Mouse (Mus musculus): ENCODE data around the gene B3gnt2. TPM values are rescaled to one million over a fixed set of nuclear protein-coding genes. Genes with fewer than 3 reads are reported as not detected.

Gene B3gnt2
- polyA plus RNA-seq, 1 experiment from 2014 or later, result 3.4 TPM

DNA sequence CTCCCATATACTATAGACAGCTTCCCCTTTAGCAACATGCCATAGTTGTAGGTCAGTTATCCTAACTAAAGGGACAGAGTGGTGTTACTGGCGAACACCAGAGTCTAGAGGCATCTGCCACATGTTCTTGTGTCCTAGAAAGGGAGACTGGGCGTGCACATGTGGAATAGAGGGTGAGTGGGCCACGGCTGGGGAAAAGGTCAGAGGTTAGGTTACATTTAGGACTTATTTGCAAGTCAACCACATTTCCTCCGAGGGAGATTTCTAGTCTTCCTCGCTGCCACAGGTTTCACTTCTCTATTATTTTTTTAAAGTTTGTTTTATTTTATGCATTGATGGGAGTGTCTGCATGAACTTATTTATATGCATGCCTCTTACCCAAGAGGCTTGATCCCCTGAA is 42.4 kb downstream of the B3gnt2 start:
- Histone ChIP-seq H3K4me2 (replicated peaks) (no peak overlapping the region), H3K4me3 (no peak overlapping the region), H3K36me3 (no peaks in the 10 kb centered on the region), H3K4me1 (no peaks in the 10 kb centered on the region), H3K27me3 (no peaks in the 10 kb centered on the region), H3K9me3 (replicated peaks) (no peaks in the 10 kb centered on the region), H3K27ac (no peak overlapping the region), H3K9ac (no peak overlapping the region)
- ATAC-seq (ENCODE audit: low FRiP score), result no peak
- 70% methylated on average over 5 of the region's 5 CpGs for WGBS

DNA sequence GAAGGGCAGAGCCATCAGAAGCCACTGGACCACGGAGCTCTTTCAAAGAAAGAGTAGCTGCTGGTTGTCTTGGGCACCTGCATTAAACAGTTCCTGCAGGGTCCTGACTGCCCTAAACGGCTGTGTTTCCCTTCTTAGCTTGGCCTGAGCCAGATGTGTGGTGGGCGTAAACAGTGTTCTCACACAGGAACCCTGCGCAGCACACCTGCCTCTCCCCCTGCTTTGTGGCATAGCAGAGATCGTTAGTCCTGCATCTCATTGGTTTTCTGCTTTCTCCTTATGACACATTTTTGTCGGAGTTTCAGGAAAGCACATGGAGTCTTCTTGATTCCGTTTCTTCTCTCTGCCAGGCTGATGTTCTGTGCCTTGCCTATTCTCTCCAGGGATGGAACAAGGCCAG is 44.9 kb downstream of the B3gnt2 start:
- Histone ChIP-seq H3K27ac (no peak overlapping the region), H3K36me3 (no peaks in the 10 kb centered on the region), H3K4me3 (no peak overlapping the region), H3K27me3 (no peaks in the 10 kb centered on the region), H3K4me2 (replicated peaks) (no peak overlapping the region), H3K9ac (no peak overlapping the region), H3K9me3 (replicated peaks) (no peaks in the 10 kb centered on the region), H3K4me1 (no peaks in the 10 kb centered on the region)
- WGBS, result 87% methylated on average over 7 of the region's 7 CpGs
- ATAC-seq (ENCODE audit: low FRiP score), result no peak

DNA sequence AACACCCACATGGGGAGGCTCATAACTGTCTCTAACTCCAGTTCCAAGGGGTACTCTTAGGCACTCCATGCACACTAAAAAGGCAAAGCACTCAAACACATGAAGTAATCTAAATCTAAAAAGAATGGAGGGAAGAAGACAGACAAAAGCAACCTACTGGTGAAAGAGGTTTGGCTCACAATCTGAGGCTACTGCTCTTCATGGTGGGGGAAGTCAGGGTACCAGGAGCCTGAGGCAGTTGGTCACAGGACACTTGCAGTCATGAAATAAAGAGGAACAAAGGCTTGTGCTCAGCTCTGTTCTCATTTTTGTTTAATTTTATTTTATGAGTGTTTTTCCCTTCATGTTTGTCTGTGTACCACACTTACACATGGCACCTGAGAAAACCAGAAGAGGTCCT is 45.6 kb downstream of the B3gnt2 start:
- no peak overlapping the region for H3K9ac ChIP-seq
- no peaks in the 10 kb centered on the region for H3K36me3 ChIP-seq
- no peaks in the 10 kb centered on the region for H3K27me3 ChIP-seq
- no peaks in the 10 kb centered on the region for H3K4me1 ChIP-seq
- H3K4me2 ChIP-seq (replicated peaks), result no peak overlapping the region
- H3K4me3 ChIP-seq, result no peak overlapping the region
- H3K27ac ChIP-seq, result no peak overlapping the region
- ATAC-seq (ENCODE audit: low FRiP score), result no peak
- no peaks in the 10 kb centered on the region for H3K9me3 ChIP-seq (replicated peaks)

DNA sequence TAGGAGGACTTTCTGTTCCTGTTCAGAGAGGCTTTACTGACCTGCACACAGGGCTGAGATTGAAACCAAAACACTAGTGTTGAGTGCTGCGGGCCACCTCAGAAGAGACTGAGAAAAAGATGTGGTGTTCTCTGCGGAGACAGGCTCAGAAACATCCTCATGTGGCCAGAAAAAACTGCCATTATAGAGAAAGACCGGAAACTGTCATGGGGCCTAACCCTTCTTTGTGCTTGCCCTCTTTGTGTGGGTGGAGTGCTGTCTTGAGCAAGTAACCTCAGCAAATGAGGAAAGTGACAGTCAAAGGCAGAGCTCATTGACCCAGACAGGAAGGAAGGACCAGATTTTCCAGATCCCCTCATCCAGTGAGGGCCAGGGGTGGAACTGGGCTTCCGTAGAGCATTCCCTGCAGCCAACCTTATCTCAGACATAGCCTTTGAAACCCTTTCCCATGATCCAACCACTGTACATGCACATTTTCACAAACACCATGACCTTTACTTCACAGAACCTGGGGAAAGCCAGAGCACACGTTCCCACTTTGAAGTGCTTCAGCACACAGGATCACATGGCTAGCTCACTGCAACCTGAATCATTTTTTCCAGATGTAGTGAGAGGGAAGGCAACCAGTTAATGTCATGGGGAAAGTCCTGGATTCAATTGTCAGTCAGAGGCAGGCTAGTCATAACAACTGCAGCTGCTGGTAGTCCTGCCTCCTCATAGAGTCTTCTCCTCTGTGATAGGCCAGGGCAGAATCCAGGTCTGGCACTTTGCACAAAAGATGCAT is 46.6 kb downstream of the B3gnt2 start:
- Histone ChIP-seq H3K4me3 (no peak overlapping the region), H3K9ac (no peak overlapping the region), H3K4me1 (no peaks in the 10 kb centered on the region), H3K27me3 (no peaks in the 10 kb centered on the region), H3K27ac (no peak overlapping the region), H3K4me2 (replicated peaks) (no peak overlapping the region), H3K36me3 (no peaks in the 10 kb centered on the region), H3K9me3 (replicated peaks) (no peaks in the 10 kb centered on the region)
- WGBS, result 84% methylated on average over 5 of the region's 5 CpGs
- no peak for ATAC-seq (ENCODE audit: low FRiP score)

DNA sequence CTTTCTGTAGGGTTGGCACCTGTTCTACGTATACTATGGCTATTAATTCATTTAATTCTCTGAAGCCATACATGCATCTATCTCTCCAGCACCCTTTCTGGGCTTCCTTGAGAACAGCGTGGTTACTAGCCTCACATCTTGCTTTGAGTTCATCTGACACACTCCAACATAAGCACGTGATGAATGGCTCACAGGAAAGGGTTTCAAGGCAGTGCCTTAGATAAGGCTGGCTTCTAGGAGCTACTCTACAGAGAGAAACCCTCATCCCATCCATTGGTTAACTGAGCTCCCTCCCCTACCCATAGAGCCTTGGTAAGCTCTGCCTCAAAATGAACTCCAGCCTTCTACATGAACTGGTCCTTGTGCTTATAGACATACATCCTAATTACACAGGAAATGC is 47.3 kb downstream of the B3gnt2 start:
- Histone ChIP-seq H3K36me3 (no peaks in the 10 kb centered on the region), H3K4me3 (no peak overlapping the region), H3K9ac (no peak overlapping the region), H3K4me1 (no peaks in the 10 kb centered on the region), H3K27me3 (no peaks in the 10 kb centered on the region), H3K4me2 (replicated peaks) (no peak overlapping the region), H3K9me3 (replicated peaks) (no peaks in the 10 kb centered on the region), H3K27ac (no peak overlapping the region)
- WGBS, result 95% methylated on average over 3 of the region's 3 CpGs
- ATAC-seq (ENCODE audit: low FRiP score), result no peak

DNA sequence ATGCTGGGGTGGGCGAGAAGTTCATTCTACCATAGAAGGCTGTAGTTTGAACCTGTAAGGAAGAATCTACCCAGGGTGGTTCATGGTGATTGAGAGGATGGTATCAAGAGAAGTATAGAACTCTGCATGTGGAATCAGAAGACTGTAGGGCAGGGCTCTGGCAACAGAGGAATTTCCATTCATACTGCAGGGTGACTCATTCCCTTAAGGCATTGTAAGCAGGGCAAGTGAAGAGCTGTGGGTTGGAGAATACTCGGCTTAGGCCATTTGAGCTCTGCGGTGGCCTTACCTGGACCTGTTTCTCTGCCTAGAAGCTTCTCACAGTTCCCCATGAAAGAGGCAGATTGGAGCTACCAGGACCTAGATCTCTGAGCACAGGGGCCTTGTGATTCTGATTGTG is 49.3 kb downstream of the B3gnt2 start:
- 96% methylated on average over 3 of the region's 3 CpGs for WGBS
- no peak for ATAC-seq (ENCODE audit: low FRiP score)
- no peak overlapping the region for H3K4me3 ChIP-seq
- H3K27me3 ChIP-seq, result no peaks in the 10 kb centered on the region
- no peaks in the 10 kb centered on the region for H3K9me3 ChIP-seq (replicated peaks)
- H3K27ac ChIP-seq, result no peak overlapping the region
- no peaks in the 10 kb centered on the region for H3K36me3 ChIP-seq
- no peak overlapping the region for H3K4me2 ChIP-seq (replicated peaks)
- H3K4me1 ChIP-seq, result no peaks in the 10 kb centered on the region
- H3K9ac ChIP-seq, result no peak overlapping the region

DNA sequence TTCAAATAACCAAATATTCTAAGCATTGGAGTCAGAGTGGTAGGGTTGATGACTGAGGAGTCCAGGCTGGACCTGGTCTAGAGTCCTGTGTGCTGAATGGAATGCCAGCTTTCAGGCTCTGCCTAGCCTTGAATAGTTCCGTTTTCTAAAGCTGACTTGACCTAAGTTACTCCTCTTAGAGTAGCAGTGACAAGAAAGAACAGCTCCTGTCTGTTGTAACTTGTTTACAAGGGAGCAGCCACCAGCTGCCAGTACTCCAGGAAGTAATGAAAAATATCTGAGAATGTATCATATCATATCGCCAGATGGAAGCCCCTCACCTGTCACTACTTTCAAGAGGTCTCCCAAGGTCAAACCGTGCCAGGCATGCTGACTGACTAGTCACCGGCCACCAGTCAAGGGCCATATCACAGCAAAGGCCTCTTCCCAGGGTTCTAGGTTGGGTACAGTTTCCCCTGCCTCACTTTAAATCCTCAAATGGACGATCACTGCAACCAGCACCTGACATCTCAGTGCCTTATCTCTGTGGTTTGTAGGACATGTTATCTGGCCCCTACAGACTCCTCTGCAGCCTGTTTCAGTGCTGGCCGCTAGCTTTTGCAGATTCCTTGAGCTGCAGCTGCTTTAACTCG is 51.2 kb downstream of the B3gnt2 start:
- Histone ChIP-seq H3K4me2 (replicated peaks) (no peak overlapping the region), H3K4me3 (no peak overlapping the region), H3K9ac (no peak overlapping the region), H3K4me1 (no peaks in the 10 kb centered on the region), H3K36me3 (no peaks in the 10 kb centered on the region), H3K9me3 (replicated peaks) (no peaks in the 10 kb centered on the region), H3K27me3 (no peaks in the 10 kb centered on the region), H3K27ac (no peak overlapping the region)
- WGBS, result 85% methylated on average over 7 of the region's 7 CpGs
- ATAC-seq (ENCODE audit: low FRiP score), result no peak

DNA sequence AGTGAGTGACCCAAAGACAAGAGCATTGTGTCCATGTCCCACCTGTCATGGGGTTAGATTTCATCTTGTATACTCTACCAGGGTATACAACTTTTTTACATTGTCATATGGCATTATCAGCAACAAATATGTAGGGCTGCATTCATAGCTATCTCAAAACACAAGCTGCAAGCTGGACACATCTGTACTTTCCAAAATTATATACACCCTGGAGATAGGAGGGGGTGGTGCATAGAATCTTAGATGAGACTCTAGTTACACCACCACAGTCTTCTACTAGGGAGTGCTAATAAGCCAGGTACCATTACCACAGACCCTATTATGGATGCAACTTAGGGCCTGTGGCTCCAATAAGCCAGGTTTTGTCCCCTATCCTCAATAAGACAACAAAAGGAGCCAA is 52.7 kb downstream of the B3gnt2 start:
- no peaks in the 10 kb centered on the region for H3K9me3 ChIP-seq (replicated peaks)
- H3K36me3 ChIP-seq, result no peaks in the 10 kb centered on the region
- no peaks in the 10 kb centered on the region for H3K27me3 ChIP-seq
- no peak overlapping the region for H3K27ac ChIP-seq
- no peak overlapping the region for H3K9ac ChIP-seq
- no peak overlapping the region for H3K4me2 ChIP-seq (replicated peaks)
- no peak overlapping the region for H3K4me3 ChIP-seq
- no peak for ATAC-seq (ENCODE audit: low FRiP score)
- no peaks in the 10 kb centered on the region for H3K4me1 ChIP-seq

DNA sequence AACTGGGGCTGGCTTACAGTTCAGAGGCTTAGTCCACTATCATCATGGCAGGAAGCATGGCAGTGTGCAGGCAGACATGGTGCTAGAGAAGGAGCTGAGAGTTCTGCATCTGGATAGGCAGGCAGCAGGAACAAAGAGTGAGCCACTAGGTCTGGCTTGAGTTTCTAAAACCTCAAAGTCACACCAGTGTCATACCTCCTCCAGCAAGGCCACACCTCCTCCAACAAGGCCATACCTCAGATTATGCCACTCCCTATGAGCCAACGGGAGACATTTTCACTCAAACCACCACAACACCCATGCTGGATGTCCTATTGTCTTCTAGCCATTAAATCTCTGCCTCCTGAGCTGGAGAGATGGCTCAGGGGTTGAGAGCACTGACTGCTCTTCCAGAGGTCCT is 55.6 kb downstream of the B3gnt2 start:
- H3K27ac ChIP-seq, result no peak overlapping the region
- no peak for ATAC-seq (ENCODE audit: low FRiP score)
- H3K4me3 ChIP-seq, result no peak overlapping the region
- H3K36me3 ChIP-seq, result no peaks in the 10 kb centered on the region
- H3K9me3 ChIP-seq (replicated peaks), result no peaks in the 10 kb centered on the region
- H3K27me3 ChIP-seq, result no peaks in the 10 kb centered on the region
- H3K4me1 ChIP-seq, result no peaks in the 10 kb centered on the region
- WGBS, result 84% methylated on average over 1 of the region's 1 CpGs
- H3K4me2 ChIP-seq (replicated peaks), result no peak overlapping the region
- H3K9ac ChIP-seq, result no peak overlapping the region

DNA sequence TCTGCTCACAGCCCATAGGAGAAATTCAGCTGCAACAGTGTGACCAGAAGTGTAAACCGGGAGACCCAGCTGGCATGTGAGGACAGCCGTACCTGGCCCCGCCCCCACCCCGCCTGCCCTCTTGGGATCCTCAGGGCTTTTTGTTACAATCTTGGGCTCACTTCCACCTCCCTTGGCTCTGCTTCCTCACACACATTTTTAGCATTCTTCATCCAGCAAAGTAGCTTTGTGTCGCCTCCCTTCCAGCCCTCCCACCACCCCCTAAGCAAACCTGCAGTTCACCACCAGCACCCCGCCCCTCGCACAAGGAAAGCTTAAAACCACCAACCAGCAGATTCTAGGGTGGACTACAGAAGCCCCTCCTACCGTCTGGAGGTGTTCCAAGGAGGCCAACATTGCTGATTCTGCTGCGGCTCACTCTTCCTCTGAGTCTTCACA is 60.8 kb downstream of the B3gnt2 start:
- Histone ChIP-seq H3K9ac (no peak overlapping the region), H3K9me3 (replicated peaks) (no peaks in the 10 kb centered on the region), H3K4me3 (no peak overlapping the region), H3K36me3 (no peaks in the 10 kb centered on the region), H3K4me2 (replicated peaks) (no peak overlapping the region), H3K4me1 (0 out of 2 replicates have a peak, but pooled peaks cover 6% of the 10 kb centered on the region), H3K27ac (peak overlapping the region; percentile 30; the same call in 1 of the 2 replicates), H3K27me3 (no peaks in the 10 kb centered on the region)
- ATAC-seq (ENCODE audit: low FRiP score), result no peak
- 32% methylated on average over 9 of the region's 9 CpGs for WGBS

DNA sequence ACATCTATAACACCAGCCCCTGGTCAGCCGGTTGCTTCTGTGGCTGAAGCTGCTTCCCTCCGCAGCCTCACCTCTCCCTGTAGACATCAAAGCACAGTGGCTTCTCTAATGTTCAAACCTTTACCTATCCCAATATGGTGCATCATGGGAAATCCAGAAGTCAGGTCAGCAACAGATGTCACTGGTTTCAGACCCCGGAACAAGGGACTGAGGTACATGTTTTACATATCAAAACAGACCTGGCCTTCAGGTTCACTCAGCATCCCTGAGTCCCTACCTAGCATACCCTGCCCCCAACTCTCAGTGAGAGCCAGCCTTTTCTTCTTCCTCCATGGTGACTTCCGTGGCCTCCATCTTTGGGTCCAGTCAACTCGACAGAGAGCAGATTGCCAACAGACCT is 61.8 kb downstream of the B3gnt2 start:
- H3K4me3 ChIP-seq, result no peak overlapping the region
- H3K4me1 ChIP-seq, result 0 out of 2 replicates have a peak, but pooled peaks cover 6% of the 10 kb centered on the region
- H3K27ac ChIP-seq, result no peak overlapping the region
- no peaks in the 10 kb centered on the region for H3K36me3 ChIP-seq
- no peaks in the 10 kb centered on the region for H3K27me3 ChIP-seq
- ATAC-seq (ENCODE audit: low FRiP score), result no peak
- H3K9me3 ChIP-seq (replicated peaks), result no peaks in the 10 kb centered on the region
- 74% methylated on average over 5 of the region's 5 CpGs for WGBS
- no peak overlapping the region for H3K9ac ChIP-seq
- no peak overlapping the region for H3K4me2 ChIP-seq (replicated peaks)

DNA sequence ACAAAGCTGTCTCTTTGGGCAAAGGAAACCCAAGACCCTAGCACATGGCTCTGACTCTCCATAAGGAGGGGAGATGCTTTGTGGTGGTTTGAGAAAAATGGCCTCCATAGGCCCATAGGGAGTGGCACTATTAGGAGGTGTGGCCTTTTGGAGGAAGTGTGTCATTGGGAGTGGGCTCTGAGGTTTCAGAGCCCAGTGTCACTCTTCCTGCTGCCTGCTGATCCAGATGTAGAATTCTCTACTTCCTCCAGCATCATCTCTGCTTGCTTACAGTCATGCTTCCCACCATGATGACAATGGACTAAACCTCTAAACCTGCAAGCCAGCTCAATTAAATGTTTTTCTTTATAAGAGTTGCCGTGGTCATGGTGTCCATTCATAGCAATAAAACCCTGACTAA is 66.0 kb downstream of the B3gnt2 start:
- 0 out of 2 replicates have a peak, but pooled peaks cover 2% of the 10 kb centered on the region for H3K4me1 ChIP-seq
- H3K9me3 ChIP-seq (replicated peaks), result no peaks in the 10 kb centered on the region
- ATAC-seq (ENCODE audit: low FRiP score), result no peak
- no peaks in the 10 kb centered on the region for H3K36me3 ChIP-seq
- H3K27me3 ChIP-seq, result no peaks in the 10 kb centered on the region
- H3K4me2 ChIP-seq (replicated peaks), result no peak overlapping the region
- WGBS, result 95% methylated on average over 1 of the region's 1 CpGs
- H3K4me3 ChIP-seq, result no peak overlapping the region
- H3K9ac ChIP-seq, result no peak overlapping the region
- H3K27ac ChIP-seq, result no peak overlapping the region

DNA sequence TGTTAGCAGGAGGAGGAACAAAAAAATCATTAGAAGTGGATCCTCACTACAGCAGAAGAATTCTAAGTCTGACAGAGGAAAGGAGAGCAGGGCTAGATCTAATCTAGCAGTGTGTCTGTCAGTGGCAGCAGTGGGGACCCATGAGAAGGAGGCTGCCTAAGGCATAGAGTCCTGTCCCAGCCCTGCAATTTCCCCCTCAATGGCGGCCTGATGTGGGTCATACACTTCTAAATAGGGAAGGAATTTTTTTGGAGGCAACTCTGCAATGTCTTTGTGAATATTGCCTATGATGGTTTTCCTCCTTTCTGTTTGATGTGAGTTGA is 66.9 kb downstream of the B3gnt2 start:
- no peak overlapping the region for H3K27ac ChIP-seq
- H3K4me3 ChIP-seq, result no peak overlapping the region
- no peak overlapping the region for H3K4me2 ChIP-seq (replicated peaks)
- no peak for ATAC-seq (ENCODE audit: low FRiP score)
- no peaks in the 10 kb centered on the region for H3K36me3 ChIP-seq
- no peaks in the 10 kb centered on the region for H3K27me3 ChIP-seq
- H3K4me1 ChIP-seq, result no peaks in the 10 kb centered on the region
- H3K9me3 ChIP-seq (replicated peaks), result no peaks in the 10 kb centered on the region
- H3K9ac ChIP-seq, result no peak overlapping the region
- WGBS, result 71% methylated on average over 1 of the region's 1 CpGs
